Mouse (Mus musculus): ENCODE results near the gene Grasp. TPM values are rescaled to one million over a fixed set of nuclear protein-coding genes. Genes with fewer than 3 reads are reported as not detected.

Gene Grasp
- polyA plus RNA-seq, 1 experiment from 2014 or later, result 6.9 TPM

- 4% methylated on average over 25 of the region's 25 CpGs for WGBS
- Histone ChIP-seq H3K27ac (peak overlapping the region; percentile 78), H3K9ac (peak overlapping the region; percentile 61), H3K9me3 (no peaks in the 10 kb centered on the region), H3K36me3 (peaks cover 16% of the 10 kb centered on the region), H3K27me3 (no peaks in the 10 kb centered on the region), H3K4me3 (peak overlapping the region; percentile 59), H3K4me1 (peaks cover 41% of the 10 kb centered on the region), H3K4me2 (peak overlapping the region; percentile 92)
- 0 out of 2 replicates have a peak, but pooled peaks have one; percentile 2 for ATAC-seq (ENCODE audit: borderline replicate concordance, extremely low read depth, low FRiP score, low TSS enrichment)
These were observed 43.4 kb downstream of the Grasp start for GRCm38 (mm10) chr15:101267053-101268032.

- Histone ChIP-seq H3K27ac (no peak overlapping the region), H3K4me3 (no peak overlapping the region), H3K27me3 (no peaks in the 10 kb centered on the region), H3K4me1 (peaks cover 41% of the 10 kb centered on the region), H3K36me3 (peaks cover 29% of the 10 kb centered on the region), H3K4me2 (no peak overlapping the region), H3K9ac (no peak overlapping the region), H3K9me3 (no peaks in the 10 kb centered on the region)
- no peak for ATAC-seq (ENCODE audit: borderline replicate concordance, extremely low read depth, low FRiP score, low TSS enrichment)
- WGBS, result 88% methylated on average over 29 of the region's 29 CpGs
These were observed 46.3 kb downstream of the Grasp start for GRCm38 (mm10) chr15:101270101-101270820.

DNA sequence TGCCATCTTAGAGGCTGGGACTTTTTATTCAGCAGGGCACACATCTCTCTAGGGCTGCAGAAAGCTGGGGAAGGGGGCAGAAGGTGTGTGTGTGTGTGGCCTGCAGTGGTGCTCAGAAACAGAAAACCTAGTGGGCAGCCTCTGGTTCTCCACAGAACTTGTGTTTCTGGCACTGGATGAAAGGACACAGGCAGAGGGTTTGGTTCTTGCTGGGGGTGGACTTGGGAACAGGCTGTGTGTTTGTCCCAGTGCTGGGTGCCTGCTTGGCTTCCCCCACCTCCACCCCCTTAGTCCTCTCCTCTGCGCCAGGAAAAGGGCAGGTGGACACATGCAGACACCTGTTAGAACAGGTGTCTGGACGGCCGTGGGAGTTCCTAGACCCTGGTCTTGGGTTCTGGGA is 47.1 kb downstream of the Grasp start:
- Histone ChIP-seq H3K4me3 (no peak overlapping the region), H3K36me3 (peaks cover 29% of the 10 kb centered on the region), H3K27ac (no peak overlapping the region), H3K27me3 (no peaks in the 10 kb centered on the region), H3K9me3 (no peaks in the 10 kb centered on the region), H3K4me1 (peaks cover 33% of the 10 kb centered on the region), H3K9ac (no peak overlapping the region), H3K4me2 (no peak overlapping the region)
- 81% methylated on average over 3 of the region's 3 CpGs for WGBS
- no peak for ATAC-seq (ENCODE audit: borderline replicate concordance, extremely low read depth, low FRiP score, low TSS enrichment)

- no peak overlapping the region for H3K27ac ChIP-seq
- H3K36me3 ChIP-seq, result peaks cover 29% of the 10 kb centered on the region
- no peak overlapping the region for H3K4me2 ChIP-seq
- H3K4me1 ChIP-seq, result peaks cover 31% of the 10 kb centered on the region
- no peaks in the 10 kb centered on the region for H3K9me3 ChIP-seq
- WGBS, result 79% methylated on average over 15 of the region's 15 CpGs
- H3K9ac ChIP-seq, result no peak overlapping the region
- H3K4me3 ChIP-seq, result no peak overlapping the region
- ATAC-seq (ENCODE audit: borderline replicate concordance, extremely low read depth, low FRiP score, low TSS enrichment), result no peak
- H3K27me3 ChIP-seq, result no peaks in the 10 kb centered on the region
These were observed 47.5 kb downstream of the Grasp start for GRCm38 (mm10) chr15:101271513-101271912.

DNA sequence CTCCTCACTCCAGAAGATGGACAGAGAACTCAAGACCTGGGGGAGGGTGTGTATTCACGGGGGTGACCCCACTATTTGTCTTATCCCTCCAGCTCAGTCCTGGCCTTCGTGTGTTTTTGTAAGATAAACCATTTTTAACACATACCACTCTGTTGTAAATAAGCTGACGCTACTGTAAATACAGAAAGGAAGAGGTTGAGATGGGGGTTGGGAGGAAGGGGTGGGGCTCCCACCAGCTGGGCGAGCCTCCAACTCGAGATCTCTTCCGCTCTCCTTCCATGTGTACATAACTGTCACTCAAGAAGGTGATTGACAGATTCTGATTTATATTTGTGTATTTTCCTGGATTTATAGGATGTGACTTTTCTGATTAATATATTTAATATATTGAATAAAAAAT is 50.4 kb downstream of the Grasp start:
- no peaks in the 10 kb centered on the region for H3K9me3 ChIP-seq
- peaks cover 29% of the 10 kb centered on the region for H3K36me3 ChIP-seq
- WGBS, result 36% methylated on average over 6 of the region's 6 CpGs
- no peak overlapping the region for H3K4me2 ChIP-seq
- no peak overlapping the region for H3K4me3 ChIP-seq
- H3K9ac ChIP-seq, result no peak overlapping the region
- peaks cover 10% of the 10 kb centered on the region for H3K4me1 ChIP-seq
- H3K27me3 ChIP-seq, result no peaks in the 10 kb centered on the region
- H3K27ac ChIP-seq, result no peak overlapping the region; the same call in 1 of the 2 replicates
- ATAC-seq (ENCODE audit: borderline replicate concordance, extremely low read depth, low FRiP score, low TSS enrichment), result no peak

- Histone ChIP-seq H3K4me1 (peaks cover 6% of the 10 kb centered on the region), H3K9ac (no peak overlapping the region), H3K27ac (peak overlapping the region; percentile 20; the same call in 1 of the 2 replicates), H3K9me3 (no peaks in the 10 kb centered on the region), H3K4me3 (no peak overlapping the region), H3K36me3 (peaks cover 12% of the 10 kb centered on the region), H3K4me2 (no peak overlapping the region), H3K27me3 (no peaks in the 10 kb centered on the region)
- 50% methylated on average over 11 of the region's 11 CpGs for WGBS
- no peak for ATAC-seq (ENCODE audit: borderline replicate concordance, extremely low read depth, low FRiP score, low TSS enrichment)
These were observed 53.4 kb downstream of the Grasp start for GRCm38 (mm10) chr15:101277351-101277899.

GRCm38 (mm10) chr15:101278589-101278988 is 54.6 kb downstream of the Grasp start:
- H3K4me2 ChIP-seq, result no peak overlapping the region
- peaks cover 2% of the 10 kb centered on the region for H3K36me3 ChIP-seq
- ATAC-seq (ENCODE audit: borderline replicate concordance, extremely low read depth, low FRiP score, low TSS enrichment), result no peak
- no peaks in the 10 kb centered on the region for H3K9me3 ChIP-seq
- H3K27ac ChIP-seq, result no peak overlapping the region
- H3K4me3 ChIP-seq, result no peak overlapping the region
- H3K9ac ChIP-seq, result no peak overlapping the region
- 34% methylated on average over 5 of the region's 5 CpGs for WGBS
- peaks cover 14% of the 10 kb centered on the region for H3K4me1 ChIP-seq
- H3K27me3 ChIP-seq, result no peaks in the 10 kb centered on the region

GRCm38 (mm10) chr15:101279430-101279999 is 55.5 kb downstream of the Grasp start:
- no peak overlapping the region for H3K9ac ChIP-seq
- no peak overlapping the region for H3K4me3 ChIP-seq
- H3K9me3 ChIP-seq, result no peaks in the 10 kb centered on the region
- H3K36me3 ChIP-seq, result no peaks in the 10 kb centered on the region
- no peak overlapping the region for H3K27ac ChIP-seq
- peaks cover 9% of the 10 kb centered on the region; the same call in 1 of the 2 replicates for H3K4me1 ChIP-seq
- no peak overlapping the region for H3K4me2 ChIP-seq
- no peak for ATAC-seq (ENCODE audit: borderline replicate concordance, extremely low read depth, low FRiP score, low TSS enrichment)
- no peaks in the 10 kb centered on the region for H3K27me3 ChIP-seq
- 47% methylated on average over 12 of the region's 12 CpGs for WGBS

Small RNA genes lying within 50 kb of the gene (microRNA-seq; reads per million reads assigned to microRNA genes)
- not detected for gene Mir6962

Other genes starting within 250 kb of the Grasp start
- gene Gm47841, start 176.8 kb upstream of the Grasp start, polyA plus RNA-seq (2015; fragmentation: Nextera tagmentation; extraction: Ambion mirVana), result 0.19 TPM in 1 of 2 replicates, not detected in the other
- 0.19 and 0.24 TPM in 2 replicates for gene Fignl2, start 145.6 kb upstream of the Grasp start, polyA plus RNA-seq (2015; fragmentation: Nextera tagmentation; extraction: Ambion mirVana)
- not detected in 2 replicates for gene Ankrd33, start 108.4 kb upstream of the Grasp start, polyA plus RNA-seq (2015; fragmentation: Nextera tagmentation; extraction: Ambion mirVana)
- 68.2 and 72.4 TPM in 2 replicates for gene Acvrl1, start 95.7 kb upstream of the Grasp start, polyA plus RNA-seq (2015; fragmentation: Nextera tagmentation; extraction: Ambion mirVana)
- gene Acvr1b, start 50.1 kb upstream of the Grasp start, polyA plus RNA-seq (2015; fragmentation: Nextera tagmentation; extraction: Ambion mirVana), result 5.9 and 6.0 TPM in 2 replicates
- gene Nr4a1, start 30.1 kb downstream of the Grasp start, polyA plus RNA-seq (2015; fragmentation: Nextera tagmentation; extraction: Ambion mirVana), result 9.2 and 9.9 TPM in 2 replicates
- 74.5 and 76.8 TPM in 2 replicates for gene Atg101, start 60.1 kb downstream of the Grasp start, polyA plus RNA-seq (2015; fragmentation: Nextera tagmentation; extraction: Ambion mirVana)
- 48.1 and 50.0 TPM in 2 replicates for gene 6030408B16Rik, start 69.0 kb downstream of the Grasp start, polyA plus RNA-seq (2015; fragmentation: Nextera tagmentation; extraction: Ambion mirVana)
- gene Krt80, start 146.0 kb downstream of the Grasp start, polyA plus RNA-seq (2015; fragmentation: Nextera tagmentation; extraction: Ambion mirVana), result 1.7 and 2.0 TPM in 2 replicates
- 152 and 158 TPM in 2 replicates for gene Krt7, start 186.9 kb downstream of the Grasp start, polyA plus RNA-seq (2015; fragmentation: Nextera tagmentation; extraction: Ambion mirVana)
- 0.38 and 0.39 TPM in 2 replicates for gene Krt87, start 214.6 kb downstream of the Grasp start, polyA plus RNA-seq (2015; fragmentation: Nextera tagmentation; extraction: Ambion mirVana)
- not detected in 2 replicates for gene Krt88, start 223.6 kb downstream of the Grasp start, polyA plus RNA-seq (2015; fragmentation: Nextera tagmentation; extraction: Ambion mirVana)
- not detected in 2 replicates for gene Krt81, start 239.6 kb downstream of the Grasp start, polyA plus RNA-seq (2015; fragmentation: Nextera tagmentation; extraction: Ambion mirVana)
- gene Krt86, start 249.3 kb downstream of the Grasp start, polyA plus RNA-seq (2015; fragmentation: Nextera tagmentation; extraction: Ambion mirVana), result not detected in 2 replicates

Measured in lung, embryonic 15.5 days (tissue).